Mouse (Mus musculus) thymus, adult 2 months (tissue): ENCODE data around the gene Chrna9.

Experiments
- CTCF ChIP-seq: fragments of 200-500 bp; IDR thresholded peaks from 2 replicates; pipeline ENCODE4 v1.5.1; 2012; ENCODE audit warnings: mild to moderate bottlenecking, control low read depth, low read length, moderate library complexity, borderline replicate concordance; ENCODE audit not compliant: control insufficient read depth, poor library complexity, insufficient read depth; ENCODE audit errors: extremely low read depth
- POLR2A ChIP-seq: fragments of 200-500 bp; IDR thresholded peaks from 2 replicates; pipeline ENCODE4 v1.6.1; 2012; ENCODE audit warnings: mild to moderate bottlenecking, low read length, control low read depth, moderate library complexity; ENCODE audit not compliant: control insufficient read depth, poor library complexity, insufficient read depth; ENCODE audit errors: extremely low read depth

DNA sequence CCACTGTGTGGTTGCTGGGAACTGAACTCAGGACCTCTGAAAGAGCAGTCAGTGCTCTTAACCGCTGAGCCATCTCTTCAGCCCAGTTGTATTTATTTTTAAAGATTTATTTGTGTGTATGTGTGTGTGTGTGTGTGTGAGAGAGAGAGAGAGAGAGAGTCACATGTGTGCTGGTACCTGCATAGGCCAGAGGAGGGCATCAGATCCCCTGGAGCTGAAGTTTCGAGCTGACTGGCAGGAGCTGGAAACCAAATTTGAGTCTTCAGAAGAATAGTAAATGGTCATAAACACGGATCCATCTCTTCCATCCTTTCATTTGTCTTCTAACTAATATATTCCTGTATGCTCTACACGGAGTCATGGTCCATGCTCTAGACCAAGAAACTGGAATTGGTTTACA, 1.5 kb upstream of the Chrna9 start:
- TF ChIP-seq CTCF (no peak), POLR2A (no peak)
